Mouse (Mus musculus) liver, adult 2 months (tissue): ENCODE measurements around the gene Mettl21e. TPM values are rescaled to one million over a fixed set of nuclear protein-coding genes. Genes with fewer than 3 reads are reported as not detected.
"Not testable (repeated sequence)": the region's sequence is repeated elsewhere in the genome, so short reads cannot be mapped to it uniquely, and the experiment has no call there.

Source experiments
- DNase-seq: peaks from one replicate; pipeline ENCODE4 v3.0.0-alpha.2; 2011; ENCODE audit warnings: low read depth, low spot score; ENCODE audit errors: extremely low read depth
- H3K27ac ChIP-seq: fragments of 200-500 bp; replicated peaks from 2 replicates; pipeline ENCODE4 v1.5.1; 2012; ENCODE audit warnings: low read depth, mild to moderate bottlenecking, control low read depth, inconsistent platforms, low read length; ENCODE audit not compliant: insufficient read depth
- H3K27me3 ChIP-seq: fragments of 200-500 bp; 2 replicates; pipeline ENCODE4 v1.6.1; 2012; ENCODE audit warnings: mild to moderate bottlenecking, moderate library complexity, low read length, inconsistent platforms; ENCODE audit not compliant: control insufficient read depth, insufficient read depth
- H3K36me3 ChIP-seq: fragments of 200-500 bp; 2 replicates; pipeline ENCODE4 v1.6.1; 2012; ENCODE audit warnings: low read length, inconsistent platforms; ENCODE audit not compliant: control insufficient read depth, insufficient read depth
- H3K4me1 ChIP-seq: fragments of 200-500 bp; 2 replicates; pipeline ENCODE4 v1.6.1; 2011; ENCODE audit warnings: low read length; ENCODE audit not compliant: control insufficient read depth, insufficient read depth
- H3K4me3 ChIP-seq: fragments of 200-500 bp; 2 replicates; pipeline ENCODE4 v1.5.1; 2011; ENCODE audit warnings: low read depth, mild to moderate bottlenecking, control low read depth, low read length, moderate library complexity; ENCODE audit not compliant: insufficient read depth
- H3K79me2 ChIP-seq: fragments of 200-500 bp; 2 replicates; pipeline ENCODE4 v1.6.1; 2012; ENCODE audit warnings: inconsistent platforms, mild to moderate bottlenecking, low read length, moderate library complexity; ENCODE audit not compliant: control insufficient read depth, insufficient read depth
- H3K9ac ChIP-seq: fragments of 200-500 bp; 2 replicates; pipeline ENCODE4 v1.6.1; 2012; ENCODE audit warnings: low read depth, mild to moderate bottlenecking, control low read depth, inconsistent platforms, low read length
- CTCF ChIP-seq: fragments of 200-500 bp; IDR thresholded peaks from 2 replicates; pipeline ENCODE4 v1.5.1; 2011; ENCODE audit warnings: low read depth, low read length, control low read depth
- POLR2A ChIP-seq: fragments of 200-500 bp; IDR thresholded peaks from 2 replicates; pipeline ENCODE4 v1.6.1; 2011; ENCODE audit warnings: low read length, control low read depth; ENCODE audit not compliant: insufficient read depth; ENCODE audit errors: extremely low read depth
- WGBS: fragments of 180-500 bp; shearing (Covaris S2); methylation state at CpG from one replicate; pipeline ENCODE4 v1.1.7; 2018; 5-methylcytosine and 5-hydroxymethylcytosine counted together
- polyA plus RNA-seq: library from polyadenylated mRNA; depleted of rRNA; stranded (reverse); fragments of >200 nt; gene quantifications from 2 replicates; pipeline ENCODE4 v1.2.3, GENCODE M21; 2012; rRNA removed
- total RNA-seq: library from RNA; depleted of rRNA; stranded (reverse); fragments of >200 nt; gene quantifications from 2 replicates; pipeline ENCODE4 v1.2.3, GENCODE M21; 2014; rRNA removed

Gene Mettl21e
- total RNA-seq (not detected in 2 replicates), polyA plus RNA-seq (not detected in 2 replicates)

GRCm38 (mm10) chr1:44218876-44219275, at the start of gene Mettl21e:
Gene Mettl21e, minus strand, starts transcription at chr1:44218961.
- Histone ChIP-seq H3K4me1 (no peaks in the 10 kb centered on the region), H3K27ac (no peak within 1 kb of the TSS), H3K4me3 (no peak within 1 kb of the TSS), H3K79me2 (no peaks in the 10 kb centered on the region), H3K9ac (no peak within 1 kb of the TSS), H3K36me3 (no peaks in the 10 kb centered on the region), H3K27me3 (no peaks in the 10 kb centered on the region)
- no peak for DNase-seq
- TF ChIP-seq CTCF (no peak), POLR2A (no peak)
- 71% methylated on average over 1 of the region's 1 CpGs for WGBS

DNA sequence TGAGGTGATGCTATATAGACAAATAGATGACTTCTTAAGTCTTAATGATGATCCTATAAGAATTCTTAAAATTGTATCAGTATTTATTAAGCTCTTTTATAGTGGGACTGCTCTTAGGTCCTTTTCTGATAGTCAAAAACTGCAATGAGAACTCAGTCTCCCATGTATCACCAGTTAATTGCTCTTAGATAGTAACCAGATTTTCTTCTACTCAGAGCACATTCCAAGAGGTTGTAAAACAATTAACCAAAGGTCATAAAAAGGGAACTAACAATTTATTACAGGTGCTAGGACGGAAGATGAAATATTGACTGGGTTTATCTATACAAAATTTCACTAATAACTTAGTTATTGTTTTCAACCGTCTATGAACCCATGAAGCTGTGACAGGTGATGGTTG, 21.7 kb upstream of the Mettl21e start:
- H3K9ac ChIP-seq, H3K79me2 ChIP-seq: not testable (repeated sequence)
- 80% methylated on average over 2 of the region's 2 CpGs for WGBS

DNA sequence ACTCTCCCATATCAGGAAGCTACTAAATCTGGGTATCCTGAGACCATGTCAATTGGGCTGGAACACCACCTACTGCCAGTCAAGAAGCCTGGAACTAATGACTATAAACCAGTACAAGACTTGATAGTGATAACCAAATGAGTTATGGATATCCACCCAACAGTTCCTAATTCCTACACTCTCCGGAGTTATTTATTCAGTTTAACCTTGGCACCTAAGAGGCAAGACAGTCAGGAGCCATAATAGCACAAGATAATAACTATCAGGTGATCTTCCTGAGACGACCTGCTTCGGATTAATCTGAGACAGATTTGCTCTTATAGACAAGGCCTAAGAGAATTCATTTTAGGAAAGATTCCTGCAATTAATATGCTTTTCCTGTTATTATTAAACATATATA, 21.2 kb upstream of the Mettl21e start:
- Histone ChIP-seq H3K4me1 (no peaks in the 10 kb centered on the region), H3K79me2 (no peaks in the 10 kb centered on the region), H3K4me3 (no peak overlapping the region), H3K9ac (no peak overlapping the region), H3K27ac (no peak overlapping the region), H3K36me3 (no peaks in the 10 kb centered on the region), H3K27me3 (no peaks in the 10 kb centered on the region; the same call in 1 of the 2 replicates)
- 82% methylated on average over 3 of the region's 3 CpGs for WGBS
- DNase-seq, result no peak
- no peak for TF ChIP-seq CTCF
- TF ChIP-seq POLR2A, result no peak

More for the DNA sequence above, 21.7 kb upstream of the Mettl21e start:
- H3K36me3 ChIP-seq, H3K4me1 ChIP-seq, H3K4me3 ChIP-seq, DNase-seq, H3K27ac ChIP-seq, H3K27me3 ChIP-seq: not testable (repeated sequence)

GRCm38 (mm10) chr1:44237305-44237704, 18.5 kb upstream of the Mettl21e start:
- no peak for TF ChIP-seq POLR2A
- TF ChIP-seq CTCF, result no peak
- WGBS, result 62% methylated on average over 2 of the region's 2 CpGs
- H3K4me3 ChIP-seq, result no peak overlapping the region

DNA sequence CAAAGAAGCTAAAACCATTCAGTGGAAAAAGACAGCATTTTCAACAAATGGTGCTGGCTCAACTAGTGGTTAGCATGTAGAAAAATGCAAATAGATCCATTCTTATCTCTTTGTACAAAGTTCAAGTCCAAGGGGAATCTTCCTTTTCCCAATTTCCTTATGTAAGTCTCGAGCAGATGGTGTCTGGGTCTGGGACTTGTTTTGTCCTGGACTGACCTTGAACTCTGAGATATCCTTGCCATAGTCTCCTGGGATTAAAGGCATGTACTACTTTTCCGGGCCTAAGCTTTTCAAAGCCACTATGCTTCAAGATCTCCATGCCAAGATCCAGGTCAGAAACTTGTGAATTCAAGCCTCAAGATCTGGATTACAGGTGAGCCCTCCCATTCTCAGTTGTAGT, 16.6 kb upstream of the Mettl21e start:
- Histone ChIP-seq H3K4me3 (no peak overlapping the region), H3K27me3 (no peaks in the 10 kb centered on the region; the same call in 1 of the 2 replicates), H3K4me1 (no peaks in the 10 kb centered on the region), H3K79me2 (no peaks in the 10 kb centered on the region), H3K27ac (no peak overlapping the region), H3K36me3 (no peaks in the 10 kb centered on the region), H3K9ac (no peak overlapping the region)
- TF ChIP-seq CTCF (no peak), POLR2A (no peak)
- DNase-seq, result no peak
- 55% methylated on average over 2 of the region's 2 CpGs for WGBS

More at GRCm38 (mm10) chr1:44237305-44237704, 18.5 kb upstream of the Mettl21e start:
- Histone ChIP-seq H3K27ac (no peak overlapping the region), H3K27me3 (no peaks in the 10 kb centered on the region; the same call in 1 of the 2 replicates), H3K9ac (no peak overlapping the region), H3K79me2 (no peaks in the 10 kb centered on the region), H3K4me1 (no peaks in the 10 kb centered on the region), H3K36me3 (no peaks in the 10 kb centered on the region)
- DNase-seq, result peak; percentile 3

- not testable (repeated sequence) for DNase-seq, H3K36me3 ChIP-seq, H3K27me3 ChIP-seq, H3K27ac ChIP-seq, H3K9ac ChIP-seq, H3K4me3 ChIP-seq, H3K79me2 ChIP-seq, H3K4me1 ChIP-seq
- 96% methylated on average over 2 of the region's 2 CpGs for WGBS
Measured at GRCm38 (mm10) chr1:44234531-44234930, 15.8 kb upstream of the Mettl21e start.
